Mouse (Mus musculus) heart, postnatal 14 days (tissue): Measurements from ENCODE around the gene Dlec1. TPM values are rescaled to one million over a fixed set of nuclear protein-coding genes. Genes with fewer than 3 reads are reported as not detected.

Source experiments
- DNase-seq, 2 experiments: peaks; one replicate each; pipeline ENCODE4 v3.0.0; 2021 to 2022
- intact Hi-C: fragments of 180-260 bp; cut with DNase I; formaldehyde crosslinking; loops from one replicate; pipeline ENCODE4 v1.15.1; 2025
- total RNA-seq, 2 experiments: library from RNA; stranded (reverse); gene quantifications; 2 replicates each; pipeline ENCODE4 v1.2.3; 2021

Dlec1 gene
- total RNA-seq, 2 experiments from 2014 or later = 0.34 to 0.65 TPM

- intact Hi-C loops = no loop called here
- no peak for DNase-seq
Measured at GRCm38 (mm10) chr9:119128436-119129181, 26.3 kb downstream of the Dlec1 start.

- DNase-seq = no peak
- intact Hi-C loops = no loop called here
Measured at GRCm38 (mm10) chr9:119130692-119131091, 28.4 kb downstream of the Dlec1 start.

- no peak for DNase-seq
- intact Hi-C loops = no loop called here
Measured at GRCm38 (mm10) chr9:119138836-119139235, 36.6 kb downstream of the Dlec1 start.

DNA sequence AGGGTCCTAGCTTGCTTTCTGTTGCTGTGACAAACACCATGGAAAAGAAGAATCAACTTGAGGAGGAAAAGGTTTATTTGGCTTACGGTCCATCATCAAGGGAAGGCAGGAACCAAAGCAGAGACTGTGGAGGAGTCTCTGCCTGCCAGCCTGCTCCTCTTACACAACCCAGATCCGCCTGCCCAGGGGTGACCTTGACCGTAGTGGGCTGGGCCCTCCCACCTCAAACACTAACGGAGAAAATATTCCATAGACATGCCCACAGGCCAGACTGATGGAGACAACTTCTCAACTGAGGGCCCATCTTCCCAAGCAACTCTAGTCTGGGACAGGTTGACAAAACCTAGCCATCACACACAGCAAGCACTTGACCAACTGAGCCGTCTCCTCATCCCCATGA is 39.8 kb downstream of the Dlec1 start:
- intact Hi-C loops = no loop called here
- DNase-seq = no peak

DNA sequence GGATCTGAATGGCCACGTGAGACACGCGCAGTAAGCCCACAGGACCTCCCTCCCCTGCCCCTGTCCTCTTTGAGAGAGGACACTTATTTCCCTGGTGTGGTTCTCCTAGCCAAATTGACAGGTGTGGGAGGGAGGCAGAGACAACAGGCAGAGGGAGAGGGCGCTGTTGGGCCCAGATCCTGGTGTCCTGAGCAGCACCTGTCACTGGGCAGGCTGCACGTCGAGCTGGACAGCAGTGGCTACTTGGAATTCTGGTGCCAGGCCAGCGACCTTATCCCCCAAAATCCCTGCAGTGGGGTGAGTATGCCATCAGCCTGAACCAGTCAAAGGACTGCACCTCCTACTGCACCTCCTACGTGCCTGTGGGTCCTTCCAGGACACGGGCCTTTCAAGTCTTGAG is 41.1 kb downstream of the Dlec1 start:
- DNase-seq = no peak
- intact Hi-C loops = no loop called here

- intact Hi-C loops = no loop called here
Measured at GRCm38 (mm10) chr9:119144696-119145095, 42.4 kb downstream of the Dlec1 start.

DNA sequence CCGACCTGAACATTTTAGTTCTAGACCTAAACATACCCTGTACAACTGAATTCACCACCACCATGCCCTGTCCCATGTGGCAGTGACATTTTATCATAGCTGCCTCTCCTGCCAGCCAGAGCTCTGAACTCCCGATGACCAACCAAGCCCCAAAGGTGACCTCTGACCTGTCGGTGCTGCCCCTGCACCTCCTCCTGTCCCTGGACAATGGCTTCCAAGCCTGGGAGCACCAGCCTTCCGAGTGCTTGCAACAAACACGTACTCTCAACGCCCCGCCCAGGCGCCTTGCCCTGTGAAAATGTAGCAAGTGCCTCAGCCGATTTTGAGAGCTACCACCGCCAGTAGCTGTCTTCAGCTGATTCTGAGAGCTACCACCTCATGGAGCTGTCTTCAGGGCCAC is 42.9 kb downstream of the Dlec1 start:
- DNase-seq = no peak
- intact Hi-C loops = no loop called here

More at GRCm38 (mm10) chr9:119144696-119145095, 42.4 kb downstream of the Dlec1 start:
- DNase-seq = no peak

- no peak for DNase-seq
- intact Hi-C loops = no loop called here
Measured at GRCm38 (mm10) chr9:119145638-119146037, 43.4 kb downstream of the Dlec1 start.

- DNase-seq = no peak
- intact Hi-C loops = no loop called here
Measured at GRCm38 (mm10) chr9:119146098-119146770, 44.0 kb downstream of the Dlec1 start.

DNA sequence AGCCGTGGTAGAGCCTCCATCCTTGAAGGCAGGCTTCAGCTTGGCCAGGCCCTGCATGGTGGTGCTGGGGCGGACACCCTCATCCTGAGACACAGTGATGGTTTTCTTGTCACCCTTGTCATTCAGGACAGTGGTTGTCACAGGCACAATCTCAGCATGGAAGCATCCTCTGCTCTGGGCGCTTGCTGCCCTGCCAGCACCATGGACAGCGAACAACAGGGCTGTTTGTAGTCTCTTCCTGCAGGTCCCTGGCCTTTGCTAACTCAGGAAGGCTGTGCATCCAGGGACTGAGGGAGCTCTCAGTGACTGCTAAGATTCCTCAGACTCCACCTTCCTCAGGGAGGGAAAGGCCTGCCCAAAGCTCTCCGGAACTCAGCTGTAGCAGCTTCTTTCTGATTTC is 47.3 kb downstream of the Dlec1 start:
- intact Hi-C loops = no loop called here
- peak; percentile 64 to 74 for DNase-seq

- intact Hi-C loops = no loop called here
- no peak for DNase-seq
Measured at GRCm38 (mm10) chr9:119151751-119152150, 49.5 kb downstream of the Dlec1 start.

DNA sequence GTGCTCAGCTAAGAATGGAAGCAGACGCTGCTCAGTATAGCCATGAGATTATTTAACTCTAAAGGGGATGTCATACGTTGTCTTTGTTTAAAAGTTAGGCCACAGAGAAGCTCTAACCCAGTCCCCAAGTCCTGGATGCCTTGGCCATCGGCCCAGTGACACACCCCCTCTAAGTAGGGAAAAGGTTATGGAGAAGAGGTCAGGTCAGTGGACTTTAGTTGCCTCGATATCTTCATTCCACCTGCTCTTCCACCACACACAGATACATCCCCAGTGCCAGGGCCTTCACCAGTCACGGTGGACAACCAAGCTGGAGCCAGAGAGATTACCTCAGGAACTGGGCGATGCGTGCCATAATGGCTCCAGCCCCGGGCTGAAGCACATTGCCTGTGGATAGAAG is 53.1 kb downstream of the Dlec1 start:
- intact Hi-C loops = loop anchor here (5.0 kb wide), 1 partner anchor 272 kb away; no protein-coding TSS in a partner anchor
- no peak for DNase-seq

DNA sequence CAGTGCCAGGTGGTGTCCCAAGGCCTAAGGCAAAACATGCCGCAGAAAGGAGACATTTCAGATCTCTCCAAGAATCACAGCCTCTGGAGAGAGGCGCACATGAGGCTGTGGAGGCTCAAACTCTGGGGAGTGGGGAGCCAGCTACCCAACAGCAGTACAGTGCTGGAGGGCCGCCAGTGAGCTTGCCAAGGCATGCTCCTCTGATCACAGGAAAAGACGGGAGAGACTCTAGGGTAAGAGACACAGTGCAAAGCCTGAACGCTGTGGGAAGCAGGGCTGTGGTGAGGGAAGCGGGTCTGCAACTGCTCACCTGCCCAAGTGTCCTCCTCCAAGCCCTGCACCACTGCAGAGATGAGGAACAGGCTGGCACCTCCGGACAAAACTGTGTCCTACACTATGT is 53.5 kb downstream of the Dlec1 start:
- intact Hi-C loops = loop anchor here (1.0 to 5.0 kb wide), 2 partner anchors 196 to 271 kb away; no protein-coding TSS in a partner anchor
- DNase-seq = peak in 1 of 2 experiments; percentile 30

GRCm38 (mm10) chr9:119156278-119157201 is 54.3 kb downstream of the Dlec1 start, which contains the start of gene Acaa1b:
Gene Acaa1b, minus strand, starts transcription at chr9:119157093.
- DNase-seq = peak; percentile 79 to 87
- intact Hi-C loops = loop anchor here (1.0 to 5.0 kb wide), 2 partner anchors 196 to 271 kb away; no protein-coding TSS in a partner anchor

GRCm38 (mm10) chr9:119158861-119159260 is 56.6 kb downstream of the Dlec1 start, which contains the start of gene Gm47289:
Gene Gm47289, plus strand, starts transcription at chr9:119159161.
- intact Hi-C loops = loop anchor here (5.0 kb wide), 1 partner anchor 268 kb away; no protein-coding TSS in a partner anchor
- no peak for DNase-seq

GRCm38 (mm10) chr9:119160689-119161088 is 58.4 kb downstream of the Dlec1 start:
- intact Hi-C loops = no loop called here
- no peak for DNase-seq

- intact Hi-C loops = no loop called here
- DNase-seq = no peak
Measured at GRCm38 (mm10) chr9:119164743-119165142, 62.5 kb downstream of the Dlec1 start.

- intact Hi-C loops = no loop called here
- DNase-seq = no peak
Measured at GRCm38 (mm10) chr9:119165548-119165947, 63.3 kb downstream of the Dlec1 start.

DNA sequence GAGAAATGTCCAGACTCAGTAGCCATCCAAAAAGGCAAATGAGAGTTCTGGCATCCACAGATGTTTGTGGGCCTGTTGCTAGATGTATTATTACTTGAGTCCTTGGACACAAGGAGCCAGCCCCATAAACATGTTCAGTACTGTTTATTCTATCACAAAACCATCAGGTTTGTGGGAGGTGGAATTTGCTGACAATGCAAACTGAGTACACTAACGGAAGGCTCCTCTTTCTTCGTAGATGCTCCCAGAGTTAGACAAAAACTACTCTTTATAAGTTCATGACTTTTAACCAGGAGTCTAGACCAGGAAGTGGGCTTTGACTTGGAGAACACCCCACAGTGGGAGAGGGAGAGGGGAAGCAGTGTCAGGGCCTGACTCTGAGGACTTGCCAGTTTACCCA is 65.3 kb downstream of the Dlec1 start:
- intact Hi-C loops = no loop called here
- no peak for DNase-seq

- intact Hi-C loops = no loop called here
- no peak for DNase-seq
Measured at GRCm38 (mm10) chr9:119179292-119179691, 77.0 kb downstream of the Dlec1 start.
